ENCODE assay signal across 8 mouse cellular contexts in the genomic region with DNA sequence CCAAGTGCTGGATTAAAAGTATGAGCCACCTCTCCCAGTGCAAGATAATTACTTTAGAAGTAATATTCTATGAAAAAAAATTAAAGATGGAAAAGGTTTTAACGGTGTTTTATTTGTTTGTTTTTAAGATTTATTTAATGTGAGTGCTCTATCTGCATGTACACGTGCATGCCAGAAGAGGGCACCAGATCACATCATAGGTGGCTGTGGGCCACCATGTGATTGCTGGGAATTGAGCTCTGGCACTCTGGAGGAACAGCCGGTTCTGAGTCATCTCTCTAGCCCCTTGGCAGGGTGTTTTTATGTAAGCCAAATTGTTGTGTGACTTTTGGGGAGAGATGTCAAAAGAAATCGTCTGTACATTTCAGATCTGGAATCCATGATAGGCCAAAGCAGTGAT. TPM values are rescaled to one million over a fixed set of nuclear protein-coding genes. Genes with fewer than 3 reads are reported as not detected.
A peak's percentile ranks its signal among the peaks of the same experiment; 100 is the strongest.
DNase-seq lines count a peak whose midpoint lies in the region; ATAC-seq and TF ChIP-seq lines count a peak whose summit lies in the region.
"Had no signal": no experiment of that assay in that cellular context is flagged by ENCODE, and none has a peak within 500 bp of the region (broad histone marks: within the 10 kb centered on the region; RNA-seq: fewer than 3 reads in every experiment).

No protein-coding gene starts in this region.

- DNase-seq in liver, adult 2 months (ENCODE audit: extremely low read depth, low read depth, low spot score) = peak; percentile 41
- DNase-seq in T-cell, adult 2 months (ENCODE audit: low spot score) = peak; percentile 62
- DNase-seq in fibroblast of lung, adult 2 months (ENCODE audit: low read depth) = peak; percentile 37
- DNase-seq in splenic B cell, adult 2 months (ENCODE audit: low read depth, low spot score) = peak; percentile 72
- DNase-seq in cerebellum, adult 9-11 months = no peak
- DNase-seq in embryonic facial prominence, embryonic 10.5 days (ENCODE audit: low spot score) = no peak

- no peak overlapping the region for H3K27ac ChIP-seq in liver, adult 2 months (replicated peaks; ENCODE audit: insufficient read depth, low read depth, low read length)
- H3K27ac ChIP-seq in liver, embryonic 12.5 days = no peak overlapping the region
- H3K27ac ChIP-seq in embryonic facial prominence, embryonic 10.5 days (replicated peaks) = no peak overlapping the region
- H3K27ac ChIP-seq: heart, embryonic 15.5 days had no signal

- ATAC-seq in liver, embryonic 12.5 days = no peak

- peak; percentile 84 for TF ChIP-seq CTCF in liver, adult 2 months (IDR thresholded peaks at IDR 0.05; ENCODE audit: low read depth, low read length)

- no peaks in the 10 kb centered on the region for H3K27me3 ChIP-seq in liver, adult 2 months (ENCODE audit: control insufficient read depth, insufficient read depth, low read length)
- H3K27me3 ChIP-seq in liver, embryonic 12.5 days (replicated peaks) = no peaks in the 10 kb centered on the region
- H3K27me3 ChIP-seq in splenic B cell, adult 2 months (ENCODE audit: control insufficient read depth, insufficient read depth, low read length, poor library complexity, severe bottlenecking) = no peaks in the 10 kb centered on the region
- H3K27me3 ChIP-seq in embryonic facial prominence, embryonic 10.5 days (replicated peaks; ENCODE audit: low read depth, poor library complexity, severe bottlenecking) = no peaks in the 10 kb centered on the region
- H3K27me3 ChIP-seq: heart, embryonic 15.5 days had no signal

- no peaks in the 10 kb centered on the region for H3K9me3 ChIP-seq in liver, embryonic 12.5 days (replicated peaks)
- no peaks in the 10 kb centered on the region for H3K9me3 ChIP-seq in embryonic facial prominence, embryonic 10.5 days
- H3K9me3 ChIP-seq: heart, embryonic 15.5 days had no signal

- no peak overlapping the region for H3K9ac ChIP-seq in liver, adult 2 months (ENCODE audit: low read depth, low read length)
- H3K9ac ChIP-seq in liver, embryonic 12.5 days = no peak overlapping the region
- H3K9ac ChIP-seq: heart, embryonic 15.5 days had no signal

- no peak for TF ChIP-seq POLR2A in liver, adult 2 months (IDR thresholded peaks at IDR 0.05; ENCODE audit: extremely low read depth, insufficient read depth, low read length)

- no peaks in the 10 kb centered on the region for H3K36me3 ChIP-seq in liver, adult 2 months (ENCODE audit: control insufficient read depth, insufficient read depth, low read length)
- no peaks in the 10 kb centered on the region for H3K36me3 ChIP-seq in liver, embryonic 12.5 days
- no peaks in the 10 kb centered on the region for H3K36me3 ChIP-seq in splenic B cell, adult 2 months (ENCODE audit: control insufficient read depth, insufficient read depth, low read length, poor library complexity, severe bottlenecking)
- H3K36me3 ChIP-seq in embryonic facial prominence, embryonic 10.5 days (replicated peaks) = no peaks in the 10 kb centered on the region
- H3K36me3 ChIP-seq: heart, embryonic 15.5 days had no signal

- H3K4me2 ChIP-seq in liver, embryonic 12.5 days = no peak overlapping the region
- H3K4me2 ChIP-seq: heart, embryonic 15.5 days had no signal

- 28% methylated on average over 4 of the region's 4 CpGs for WGBS in liver, adult 2 months
- 18% methylated on average over 4 of the region's 4 CpGs for WGBS in liver, embryonic 12.5 days (ENCODE audit: insufficient replicate concordance)
- WGBS in embryonic facial prominence, embryonic 10.5 days = 33% methylated on average over 4 of the region's 4 CpGs

- no peaks in the 10 kb centered on the region for H3K79me2 ChIP-seq in liver, adult 2 months (ENCODE audit: control insufficient read depth, insufficient read depth, low read length)

- H3K4me3 ChIP-seq in liver, adult 2 months (ENCODE audit: insufficient read depth, low read depth, low read length) = no peak overlapping the region
- no peak overlapping the region for H3K4me3 ChIP-seq in liver, embryonic 12.5 days
- no peak overlapping the region for H3K4me3 ChIP-seq in embryonic facial prominence, embryonic 10.5 days
- H3K4me3 ChIP-seq: heart, embryonic 15.5 days had no signal

- H3K4me1 ChIP-seq in liver, adult 2 months (ENCODE audit: control insufficient read depth, insufficient read depth, low read length) = no peaks in the 10 kb centered on the region
- no peaks in the 10 kb centered on the region for H3K4me1 ChIP-seq in liver, embryonic 12.5 days
- H3K4me1 ChIP-seq in embryonic facial prominence, embryonic 10.5 days = no peaks in the 10 kb centered on the region

RNA-seq across cellular contexts. Expression of a gene that starts 36.6 kb away (rescaled TPM):
- total RNA-seq in liver, adult 2 months (2014; rRNA removed) = 413 and 458 TPM in 2 replicates
- 221 and 315 TPM in 2 replicates for polyA plus RNA-seq in liver, adult 2 months (2012; rRNA removed)
- 467 and 508 TPM in 2 replicates for polyA plus RNA-seq in liver, embryonic 12.5 days (2016; fragmentation: Nextera tagmentation; extraction: Ambion mirVana)
- polyA plus RNA-seq in embryonic facial prominence, embryonic 10.5 days (2016; fragmentation: Nextera tagmentation; extraction: Ambion mirVana) = 783 and 804 TPM in 2 replicates

RNA-seq across cellular contexts. Expression of a gene that starts 55.4 kb away (rescaled TPM):
- not detected in 2 replicates for total RNA-seq in liver, adult 2 months (2014; rRNA removed)
- 0.07 TPM in 1 of 2 replicates, not detected in the other for polyA plus RNA-seq in liver, adult 2 months (2012; rRNA removed)
- polyA plus RNA-seq in liver, embryonic 12.5 days (2016; fragmentation: Nextera tagmentation; extraction: Ambion mirVana) = not detected in 2 replicates
- 0.21 and 0.38 TPM in 2 replicates for polyA plus RNA-seq in embryonic facial prominence, embryonic 10.5 days (2016; fragmentation: Nextera tagmentation; extraction: Ambion mirVana)

Comparison
In these comparisons a context has a peak if more than half of its experiments do, and no peak if none do; other contexts are left out.
1. DNase-seq: peak in liver, adult 2 months (single experiment), T-cell, adult 2 months (single experiment), fibroblast of lung, adult 2 months (single experiment) and splenic B cell, adult 2 months (single experiment); none in cerebellum, adult 9-11 months (single experiment) and embryonic facial prominence, embryonic 10.5 days (single experiment).